Mouse (Mus musculus): ENCODE measurements around the gene Serpinh1.

The Serpinh1 gene

GRCm38 (mm10) chr7:99323321-99323700 lies 29.7 kb downstream of the Serpinh1 start:
- no peak for DNase-seq

DNA sequence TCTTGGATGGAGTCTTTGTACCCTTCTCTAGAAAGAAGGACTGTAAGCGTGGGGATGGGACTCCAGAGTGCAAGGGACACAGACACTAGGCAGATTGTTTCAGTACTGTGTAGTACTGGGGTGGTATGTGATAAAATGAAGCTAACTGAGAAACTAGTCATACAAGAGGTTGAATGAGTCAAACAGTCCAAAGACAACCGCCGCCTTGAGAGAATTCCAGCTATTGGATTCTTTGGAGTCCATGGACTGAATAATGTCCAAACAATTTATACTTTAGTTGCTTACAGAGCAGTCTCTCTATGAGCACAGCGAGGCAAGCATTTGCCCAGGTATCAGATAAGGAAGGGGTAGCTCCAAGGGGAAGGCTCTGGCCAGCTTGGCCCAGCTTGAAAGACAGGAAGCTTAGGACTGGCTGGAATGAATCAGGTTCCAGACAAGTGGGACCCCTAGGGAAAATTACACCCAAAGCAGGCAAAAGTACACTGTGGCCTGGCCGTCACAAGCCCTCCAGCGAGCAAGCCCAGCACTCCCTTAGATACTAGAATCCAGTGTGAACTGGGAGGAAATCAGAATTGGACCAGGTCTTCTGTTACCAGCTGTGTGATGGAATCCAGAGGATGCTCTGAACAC lies 30.2 kb downstream of the Serpinh1 start:
- no peak for DNase-seq

GRCm38 (mm10) chr7:99320524-99320923 lies 32.5 kb downstream of the Serpinh1 start:
- no peak for DNase-seq

GRCm38 (mm10) chr7:99317475-99317874 lies 35.6 kb downstream of the Serpinh1 start:
- no peak for DNase-seq

- DNase-seq, result no peak
These were observed 36.8 kb downstream of the Serpinh1 start for GRCm38 (mm10) chr7:99316207-99316606.

GRCm38 (mm10) chr7:99314565-99314964 lies 38.5 kb downstream of the Serpinh1 start:
- no peak for DNase-seq

GRCm38 (mm10) chr7:99313253-99313652 lies 39.8 kb downstream of the Serpinh1 start:
- DNase-seq, result no peak

- no peak for DNase-seq
These were observed 40.3 kb downstream of the Serpinh1 start for GRCm38 (mm10) chr7:99312671-99313143.

DNA sequence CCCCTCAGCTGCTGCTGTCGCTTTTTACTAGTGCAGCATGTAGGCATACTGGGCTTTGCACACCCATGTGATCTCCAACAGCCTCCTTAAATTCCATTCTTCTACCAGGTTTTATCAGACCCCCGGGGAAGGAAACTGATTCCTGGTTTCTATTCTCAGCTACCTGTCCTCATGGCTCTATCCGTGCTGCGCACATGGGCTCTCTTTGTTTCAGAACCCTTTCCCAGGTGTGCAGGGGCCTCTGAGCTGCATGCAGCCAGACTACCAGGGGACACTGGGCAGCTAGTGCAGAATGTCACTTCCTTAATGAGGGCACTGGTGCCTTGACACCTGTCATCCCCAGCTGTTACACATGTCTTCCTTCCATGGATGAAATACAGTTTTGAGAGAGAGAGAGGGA lies 41.0 kb downstream of the Serpinh1 start:
- DNase-seq, result no peak

DNA sequence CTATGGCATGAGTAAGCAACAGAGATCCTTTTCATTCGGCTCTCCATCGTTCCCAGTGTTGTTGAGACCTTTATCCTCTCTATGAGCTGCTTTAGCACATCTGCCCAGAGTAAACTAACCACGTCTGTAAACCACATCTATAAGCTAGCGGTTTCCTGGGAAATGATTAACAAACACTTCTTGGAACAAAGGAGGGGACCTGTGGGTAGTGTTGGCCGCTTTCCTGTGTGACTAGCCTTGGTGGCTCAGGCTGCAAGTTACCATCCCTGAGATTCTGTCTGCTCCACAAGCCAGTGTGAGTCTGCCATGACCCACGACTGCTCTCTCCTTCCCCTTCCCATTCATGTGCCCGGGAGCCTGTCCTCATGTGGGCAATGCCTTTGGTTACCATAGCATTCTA lies 41.6 kb downstream of the Serpinh1 start:
- DNase-seq, result no peak

DNA sequence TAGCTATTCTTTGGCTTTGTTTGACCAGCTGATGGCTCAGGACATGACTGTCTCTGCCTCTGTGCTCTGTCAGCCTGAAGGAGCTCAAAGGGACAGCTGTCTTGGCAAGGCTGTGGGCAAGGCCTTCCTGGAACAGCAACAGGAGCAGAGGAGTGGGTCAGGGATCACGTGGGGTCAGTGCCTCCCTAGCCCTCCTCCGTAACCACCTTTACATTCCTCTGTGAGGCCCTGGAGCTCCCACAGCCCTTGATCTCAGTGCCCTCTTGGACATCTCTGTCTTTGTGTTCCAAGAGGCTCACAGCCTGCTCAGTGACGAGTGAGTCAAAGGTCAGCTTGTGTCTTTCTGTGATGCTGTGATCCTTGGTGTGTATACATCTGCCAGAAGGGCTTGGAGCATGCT lies 46.4 kb downstream of the Serpinh1 start:
- no peak for DNase-seq

GRCm38 (mm10) chr7:99305688-99306087 lies 47.4 kb downstream of the Serpinh1 start:
- DNase-seq, result no peak

- DNase-seq, result no peak
These were observed 48.1 kb downstream of the Serpinh1 start for GRCm38 (mm10) chr7:99304949-99305372.

DNA sequence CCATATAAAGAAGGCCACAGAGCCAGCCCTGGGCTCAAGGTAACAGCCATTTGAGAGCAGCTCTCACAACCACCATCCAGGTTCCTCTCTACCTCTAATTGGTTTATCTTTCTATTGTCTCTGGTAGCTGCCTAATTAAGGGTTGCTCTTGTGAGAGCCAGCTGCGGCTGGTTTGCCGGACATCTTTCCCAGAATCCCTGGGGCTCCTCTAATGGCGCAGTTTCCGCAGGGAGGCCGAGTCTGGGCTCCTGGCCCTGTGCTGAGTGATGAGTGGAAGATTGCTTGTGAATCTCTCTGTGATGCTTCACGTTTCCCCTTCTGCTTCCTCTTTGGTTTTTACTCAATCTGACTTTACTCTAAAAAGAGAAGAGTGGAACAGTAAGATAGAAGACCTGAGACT lies 49.0 kb downstream of the Serpinh1 start:
- no peak for DNase-seq

GRCm38 (mm10) chr7:99300650-99301175 lies 52.3 kb downstream of the Serpinh1 start:
- DNase-seq, result no peak

Measured in thymus, postnatal 4 days (tissue).